Mouse (Mus musculus) midbrain, embryonic 16.5 days (tissue): ENCODE data around the gene Ace2. TPM values are rescaled to one million over a fixed set of nuclear protein-coding genes. Genes with fewer than 3 reads are reported as not detected.

ENCODE experiments used
- ATAC-seq: fragments of 200-750 bp; cut with Nextera tagmentation; 2 replicates; pipeline ENCODE4 v1.8.0; 2017; ENCODE audit warnings: moderate TSS enrichment
- H3K27ac ChIP-seq: fragments of 300-500 bp; sonication (generic); 2 replicates; pipeline ENCODE4 v1.5.1; 2014; ENCODE audit warnings: mild to moderate bottlenecking, low read length, mixed read lengths
- H3K27me3 ChIP-seq: fragments of 300-500 bp; sonication (generic); 2 replicates; pipeline ENCODE4 v1.6.1; 2014; ENCODE audit warnings: low read depth, low read length, mixed read lengths; ENCODE audit not compliant: control insufficient read depth, insufficient read depth
- H3K36me3 ChIP-seq: fragments of 300-500 bp; sonication (generic); 2 replicates; pipeline ENCODE4 v1.6.1; 2014; ENCODE audit warnings: mild to moderate bottlenecking, low read length, moderate library complexity, mixed read lengths; ENCODE audit not compliant: control insufficient read depth, insufficient read depth
- H3K4me1 ChIP-seq: fragments of 300-500 bp; sonication (generic); 2 replicates; pipeline ENCODE4 v1.6.1; 2014; ENCODE audit warnings: mild to moderate bottlenecking, low read length, mixed read lengths; ENCODE audit not compliant: control insufficient read depth, insufficient read depth
- H3K4me2 ChIP-seq: fragments of 300-500 bp; sonication (generic); 2 replicates; pipeline ENCODE4 v1.6.1; 2014; ENCODE audit warnings: mild to moderate bottlenecking, low read length, mixed read lengths
- H3K4me3 ChIP-seq: fragments of 300-500 bp; sonication (generic); 2 replicates; pipeline ENCODE4 v1.5.1; 2014; ENCODE audit warnings: low read depth, mild to moderate bottlenecking, low read length, moderate library complexity, mixed read lengths
- H3K9ac ChIP-seq: fragments of 300-500 bp; sonication (generic); 2 replicates; pipeline ENCODE4 v1.6.1; 2014; ENCODE audit warnings: low read depth, low read length, mixed read lengths
- H3K9me3 ChIP-seq: fragments of 300-500 bp; sonication (generic); replicated peaks from 2 replicates; pipeline ENCODE4 v1.6.1; 2014; ENCODE audit warnings: mild to moderate bottlenecking, low read length, mixed read lengths; ENCODE audit not compliant: control insufficient read depth, poor library complexity, severe bottlenecking
- WGBS: fragments of 180-500 bp; shearing (Covaris S2); extraction: QIAGEN DNeasy Blood & Tissue Kit; methylation state at CpG from one replicate; pipeline ENCODE4 v1.1.7; 2014; 5-methylcytosine and 5-hydroxymethylcytosine counted together
- polyA plus RNA-seq: library from polyadenylated mRNA; unstranded; fragments of >200 nt; fragmentation: Nextera tagmentation; extraction: Ambion mirVana; gene quantifications from 2 replicates; pipeline ENCODE4 v1.2.1, GENCODE M21; 2015

The Ace2 gene
- polyA plus RNA-seq, result 0.15 and 0.27 TPM in 2 replicates

DNA sequence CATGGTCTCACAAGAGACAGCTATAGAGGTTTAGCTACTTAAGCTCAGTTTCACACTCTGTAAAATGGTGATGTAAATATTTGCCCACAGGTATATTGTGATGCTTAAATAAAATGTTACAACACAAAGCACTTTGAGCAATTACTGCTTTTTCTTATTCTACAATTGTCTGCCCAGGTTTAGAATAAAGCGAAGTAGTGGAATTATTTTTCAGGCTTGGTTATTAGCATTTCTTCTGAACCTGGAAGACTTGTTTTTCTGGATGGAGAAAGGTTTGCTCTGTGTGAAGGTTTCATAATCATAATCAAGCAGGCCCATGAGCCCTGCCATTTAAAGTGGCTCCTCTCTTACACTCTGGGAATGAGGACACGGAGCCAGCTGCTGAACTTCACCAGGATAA lies at the start of gene Ace2:
Ace2 (plus strand) TSS at position 301 of the 400 bp plus-strand sequence.
- Histone ChIP-seq H3K4me3 (no peak within 1 kb of the TSS), H3K9ac (no peak within 1 kb of the TSS), H3K36me3 (no peaks in the 10 kb centered on the region), H3K4me2 (no peak within 1 kb of the TSS), H3K27ac (no peak within 1 kb of the TSS), H3K9me3 (no peaks in the 10 kb centered on the region), H3K27me3 (no peaks in the 10 kb centered on the region), H3K4me1 (no peaks in the 10 kb centered on the region)
- ATAC-seq, result no peak
- 86% methylated on average over 2 of the region's 2 CpGs for WGBS

GRCm38 (mm10) chrX:164089916-164090315 lies 49.2 kb upstream of the Ace2 start:
- Histone ChIP-seq H3K4me1 (no peaks in the 10 kb centered on the region), H3K36me3 (no peaks in the 10 kb centered on the region), H3K4me3 (no peak overlapping the region), H3K4me2 (no peak overlapping the region), H3K27ac (no peak overlapping the region), H3K27me3 (no peaks in the 10 kb centered on the region), H3K9ac (no peak overlapping the region), H3K9me3 (no peaks in the 10 kb centered on the region)
- no peak for ATAC-seq
- WGBS, result 58% methylated on average over 11 of the region's 11 CpGs

DNA sequence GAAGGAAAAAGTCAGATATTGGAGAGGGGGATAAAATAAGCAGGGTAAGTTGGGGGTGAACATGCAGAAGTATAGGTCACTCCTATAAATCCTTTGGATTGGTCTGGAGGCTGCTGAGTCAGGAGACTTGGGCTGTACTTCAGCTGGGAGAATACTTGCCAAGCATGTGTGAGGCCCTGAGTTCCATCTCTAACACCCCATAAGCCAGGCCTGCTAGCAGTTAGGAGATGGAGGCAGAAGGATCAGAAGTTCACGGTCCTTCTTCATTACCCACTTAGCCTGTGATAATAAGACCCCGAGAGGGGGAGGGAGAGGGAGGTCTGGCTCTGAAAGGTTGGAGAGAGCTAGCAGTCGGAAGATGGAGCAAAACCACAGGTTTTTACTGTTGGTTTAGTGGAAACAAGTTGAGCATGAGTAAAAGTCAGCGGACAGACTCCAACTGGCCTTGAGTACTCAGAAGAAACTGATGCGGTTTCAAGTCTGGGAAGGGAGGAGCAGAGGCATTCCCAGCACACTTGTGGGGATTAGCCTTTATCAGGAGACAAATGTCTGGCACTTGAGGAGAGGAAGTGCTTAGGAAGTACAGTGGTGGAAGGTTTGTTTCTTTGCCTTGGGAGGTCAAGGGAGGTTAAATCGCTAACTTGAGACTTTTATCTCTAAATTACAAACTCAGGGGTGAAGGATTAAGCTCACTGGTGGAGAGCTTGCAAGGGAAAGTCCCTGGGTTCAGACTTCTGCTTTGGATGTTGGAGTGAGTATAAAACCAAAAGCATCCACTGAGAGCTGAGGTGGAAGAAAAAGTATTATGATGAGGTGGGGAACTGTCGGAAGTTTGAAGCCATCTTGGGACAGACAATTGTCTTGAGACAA lies 46.6 kb upstream of the Ace2 start:
- Histone ChIP-seq H3K4me1 (no peaks in the 10 kb centered on the region), H3K27ac (no peak overlapping the region), H3K9me3 (no peaks in the 10 kb centered on the region), H3K4me2 (no peak overlapping the region), H3K9ac (no peak overlapping the region), H3K36me3 (no peaks in the 10 kb centered on the region), H3K4me3 (no peak overlapping the region), H3K27me3 (no peaks in the 10 kb centered on the region; the same call in 1 of the 2 replicates)
- WGBS, result 53% methylated on average over 7 of the region's 7 CpGs
- ATAC-seq, result no peak

GRCm38 (mm10) chrX:164093435-164093834 lies 45.7 kb upstream of the Ace2 start:
- no peaks in the 10 kb centered on the region for H3K36me3 ChIP-seq
- no peak overlapping the region for H3K27ac ChIP-seq
- H3K9ac ChIP-seq, result no peak overlapping the region
- no peaks in the 10 kb centered on the region; the same call in 1 of the 2 replicates for H3K27me3 ChIP-seq
- H3K4me3 ChIP-seq, result no peak overlapping the region
- no peak for ATAC-seq
- H3K4me1 ChIP-seq, result no peaks in the 10 kb centered on the region
- no peak overlapping the region for H3K4me2 ChIP-seq
- WGBS, result 87% methylated on average over 5 of the region's 5 CpGs
- H3K9me3 ChIP-seq, result no peaks in the 10 kb centered on the region

GRCm38 (mm10) chrX:164095838-164096237 lies 43.3 kb upstream of the Ace2 start:
- H3K27me3 ChIP-seq, result no peaks in the 10 kb centered on the region; the same call in 1 of the 2 replicates
- no peak overlapping the region for H3K27ac ChIP-seq
- H3K4me1 ChIP-seq, result no peaks in the 10 kb centered on the region
- no peak overlapping the region for H3K9ac ChIP-seq
- no peak overlapping the region for H3K4me3 ChIP-seq
- H3K4me2 ChIP-seq, result no peak overlapping the region
- 82% methylated on average over 2 of the region's 2 CpGs for WGBS
- no peaks in the 10 kb centered on the region for H3K36me3 ChIP-seq
- no peaks in the 10 kb centered on the region for H3K9me3 ChIP-seq
- no peak for ATAC-seq

GRCm38 (mm10) chrX:164101483-164101882 lies 37.6 kb upstream of the Ace2 start:
- Histone ChIP-seq H3K4me3 (no peak overlapping the region), H3K9me3 (no peaks in the 10 kb centered on the region), H3K4me2 (no peak overlapping the region), H3K27ac (no peak overlapping the region), H3K27me3 (peaks cover 2% of the 10 kb centered on the region; the same call in 1 of the 2 replicates), H3K36me3 (no peaks in the 10 kb centered on the region), H3K9ac (no peak overlapping the region), H3K4me1 (no peaks in the 10 kb centered on the region)
- ATAC-seq, result no peak

- no peak for ATAC-seq
- Histone ChIP-seq H3K4me2 (no peak overlapping the region), H3K9me3 (no peaks in the 10 kb centered on the region), H3K27me3 (peaks cover 2% of the 10 kb centered on the region; the same call in 1 of the 2 replicates), H3K36me3 (no peaks in the 10 kb centered on the region), H3K9ac (no peak overlapping the region), H3K4me3 (no peak overlapping the region), H3K27ac (no peak overlapping the region), H3K4me1 (no peaks in the 10 kb centered on the region)
- 83% methylated on average over 7 of the region's 7 CpGs for WGBS
These were observed 36.9 kb upstream of the Ace2 start for GRCm38 (mm10) chrX:164102198-164102597.

DNA sequence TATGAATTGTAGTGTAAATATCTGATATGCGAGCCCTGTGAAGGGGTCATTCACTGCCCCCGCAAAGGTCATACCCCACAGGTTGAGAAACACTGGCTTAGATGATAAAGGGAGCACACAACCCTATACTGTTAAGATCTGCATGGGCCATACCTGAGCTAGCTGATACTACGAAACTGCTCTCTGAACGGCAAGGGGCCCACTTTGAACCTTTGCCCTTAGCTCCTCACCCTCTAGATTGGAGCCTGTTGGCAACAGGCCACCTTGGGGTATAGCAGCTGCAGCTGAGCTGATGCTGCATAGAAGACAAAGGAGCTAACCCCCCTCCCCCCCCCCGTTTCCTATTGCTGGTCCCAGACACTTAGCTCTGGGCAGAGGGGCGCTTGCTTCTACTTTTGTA lies 36.5 kb upstream of the Ace2 start:
- H3K9me3 ChIP-seq, result no peaks in the 10 kb centered on the region
- H3K36me3 ChIP-seq, result no peaks in the 10 kb centered on the region
- no peak overlapping the region for H3K4me3 ChIP-seq
- no peak for ATAC-seq
- 63% methylated on average over 6 of the region's 6 CpGs for WGBS
- H3K27me3 ChIP-seq, result peaks cover 2% of the 10 kb centered on the region; the same call in 1 of the 2 replicates
- no peak overlapping the region for H3K9ac ChIP-seq
- no peak overlapping the region for H3K4me2 ChIP-seq
- H3K27ac ChIP-seq, result no peak overlapping the region
- H3K4me1 ChIP-seq, result no peaks in the 10 kb centered on the region

DNA sequence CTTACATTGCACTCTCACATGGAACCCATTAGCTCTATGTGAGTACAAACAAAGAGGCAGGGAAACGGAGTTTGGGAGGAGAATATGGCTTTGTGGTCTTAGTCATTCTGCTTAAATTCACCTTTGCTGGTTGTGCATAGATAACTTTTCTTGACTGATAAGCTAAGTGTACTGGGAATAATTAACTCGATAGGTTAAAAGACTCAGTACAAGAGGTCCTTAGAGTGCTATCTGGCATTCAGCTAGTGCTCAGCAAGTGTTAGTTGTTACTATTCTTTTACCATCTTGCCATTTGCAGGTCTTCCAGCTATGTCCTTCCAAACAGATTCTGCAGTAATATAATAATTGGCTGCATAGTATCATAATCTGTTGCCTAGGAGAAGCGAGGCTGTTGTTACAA lies 28.0 kb upstream of the Ace2 start:
- H3K9ac ChIP-seq, result no peak overlapping the region
- no peaks in the 10 kb centered on the region for H3K36me3 ChIP-seq
- no peaks in the 10 kb centered on the region for H3K27me3 ChIP-seq
- no peaks in the 10 kb centered on the region for H3K4me1 ChIP-seq
- no peak overlapping the region for H3K27ac ChIP-seq
- no peak overlapping the region for H3K4me3 ChIP-seq
- H3K4me2 ChIP-seq, result no peak overlapping the region
- no peaks in the 10 kb centered on the region for H3K9me3 ChIP-seq
- ATAC-seq, result no peak
- WGBS, result 79% methylated on average over 3 of the region's 3 CpGs
